Mouse (Mus musculus): ENCODE measurements around the gene Rora. TPM values are rescaled to one million over a fixed set of nuclear protein-coding genes. Genes with fewer than 3 reads are reported as not detected.
"Not testable (repeated sequence)": the region's sequence is repeated elsewhere in the genome, so short reads cannot be mapped to it uniquely, and the experiment has no call there.

The Rora gene
- polyA plus RNA-seq, 1 experiment from 2014 or later, result 23.1 TPM

DNA sequence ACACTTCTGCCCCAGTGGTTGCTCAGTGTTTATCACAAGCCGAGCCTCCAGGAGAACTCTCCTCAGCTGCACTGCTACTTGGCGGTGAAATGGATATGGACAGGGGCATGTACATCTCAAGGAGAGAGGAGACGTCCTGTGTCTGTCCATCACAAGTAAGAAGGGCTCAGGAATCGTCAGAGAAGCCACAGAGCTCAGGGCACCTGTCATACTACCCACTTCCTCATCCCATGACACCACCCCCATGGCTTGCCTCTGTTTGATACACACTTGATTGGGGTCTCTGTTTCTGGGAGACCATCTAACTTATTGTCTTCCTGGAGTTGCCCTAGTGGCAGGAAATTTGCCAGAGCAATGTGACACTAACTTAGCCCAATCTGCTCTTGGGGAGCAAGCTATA, 433.3 kb downstream of the Rora start:
- no peak overlapping the region for H3K4me2 ChIP-seq (ENCODE audit: low read depth, low read length)
- no peak for ATAC-seq
- H3K36me3 ChIP-seq (replicated peaks; ENCODE audit: insufficient read depth, low read length), result no peaks in the 10 kb centered on the region
- peaks cover 3% of the 10 kb centered on the region; the same call in 1 of the 2 replicates for H3K4me1 ChIP-seq (ENCODE audit: insufficient read depth)
- no peaks in the 10 kb centered on the region for H3K9me3 ChIP-seq (ENCODE audit: low read length)
- TF ChIP-seq EP300 (IDR thresholded peaks at IDR 0.05; ENCODE audit: low read depth), result no peak
- H3K4me3 ChIP-seq (ENCODE audit: low read depth, low read length), result no peak overlapping the region
- H3K9ac ChIP-seq (replicated peaks), result no peak overlapping the region
- H3K27me3 ChIP-seq (ENCODE audit: insufficient read depth, low read length), result no peaks in the 10 kb centered on the region
- no peak for DNase-seq
- H3K27ac ChIP-seq (ENCODE audit: low read depth), result no peak overlapping the region
- 67% methylated on average over 4 of the region's 4 CpGs for WGBS (ENCODE audit: insufficient replicate concordance)

GRCm38 (mm10) chr9:69087325-69087724, 433.7 kb downstream of the Rora start:
- Histone ChIP-seq H3K4me2 (ENCODE audit: low read depth, low read length) (no peak overlapping the region), H3K27ac (ENCODE audit: low read depth) (no peak overlapping the region)

GRCm38 (mm10) chr9:69090749-69091270, 437.2 kb downstream of the Rora start:
- Histone ChIP-seq H3K27ac (ENCODE audit: low read depth) (no peak overlapping the region), H3K4me2 (ENCODE audit: low read depth, low read length) (no peak overlapping the region), H3K9me3 (ENCODE audit: low read length) (no peaks in the 10 kb centered on the region), H3K4me1 (ENCODE audit: insufficient read depth) (peaks cover 6% of the 10 kb centered on the region; the same call in 1 of the 2 replicates), H3K9ac (replicated peaks) (no peak overlapping the region), H3K27me3 (ENCODE audit: insufficient read depth, low read length) (no peaks in the 10 kb centered on the region), H3K36me3 (replicated peaks; ENCODE audit: insufficient read depth, low read length) (no peaks in the 10 kb centered on the region), H3K4me3 (ENCODE audit: low read depth, low read length) (no peak overlapping the region)
- TF ChIP-seq EP300 (IDR thresholded peaks at IDR 0.05; ENCODE audit: low read depth) (no peak), CTCF (IDR thresholded peaks at IDR 0.05; ENCODE audit: low read depth) (no peak)
- no peak for DNase-seq
- no peak for ATAC-seq
- WGBS (ENCODE audit: insufficient replicate concordance), result 77% methylated on average over 5 of the region's 5 CpGs

More at GRCm38 (mm10) chr9:69087325-69087724, 433.7 kb downstream of the Rora start:
- Histone ChIP-seq H3K27me3 (ENCODE audit: insufficient read depth, low read length) (no peaks in the 10 kb centered on the region), H3K9ac (replicated peaks) (no peak overlapping the region), H3K4me3 (ENCODE audit: low read depth, low read length) (no peak overlapping the region), H3K36me3 (replicated peaks; ENCODE audit: insufficient read depth, low read length) (no peaks in the 10 kb centered on the region), H3K9me3 (ENCODE audit: low read length) (no peaks in the 10 kb centered on the region), H3K4me1 (ENCODE audit: insufficient read depth) (peaks cover 6% of the 10 kb centered on the region; the same call in 1 of the 2 replicates)
- no peak for DNase-seq
- peak; percentile 84 for ATAC-seq
- WGBS (ENCODE audit: insufficient replicate concordance), result 54% methylated on average over 1 of the region's 1 CpGs
- TF ChIP-seq CTCF (IDR thresholded peaks at IDR 0.05; ENCODE audit: low read depth), result no peak
- TF ChIP-seq EP300 (IDR thresholded peaks at IDR 0.05; ENCODE audit: low read depth), result peak; percentile 54; the same call in 1 of the 2 replicates

DNA sequence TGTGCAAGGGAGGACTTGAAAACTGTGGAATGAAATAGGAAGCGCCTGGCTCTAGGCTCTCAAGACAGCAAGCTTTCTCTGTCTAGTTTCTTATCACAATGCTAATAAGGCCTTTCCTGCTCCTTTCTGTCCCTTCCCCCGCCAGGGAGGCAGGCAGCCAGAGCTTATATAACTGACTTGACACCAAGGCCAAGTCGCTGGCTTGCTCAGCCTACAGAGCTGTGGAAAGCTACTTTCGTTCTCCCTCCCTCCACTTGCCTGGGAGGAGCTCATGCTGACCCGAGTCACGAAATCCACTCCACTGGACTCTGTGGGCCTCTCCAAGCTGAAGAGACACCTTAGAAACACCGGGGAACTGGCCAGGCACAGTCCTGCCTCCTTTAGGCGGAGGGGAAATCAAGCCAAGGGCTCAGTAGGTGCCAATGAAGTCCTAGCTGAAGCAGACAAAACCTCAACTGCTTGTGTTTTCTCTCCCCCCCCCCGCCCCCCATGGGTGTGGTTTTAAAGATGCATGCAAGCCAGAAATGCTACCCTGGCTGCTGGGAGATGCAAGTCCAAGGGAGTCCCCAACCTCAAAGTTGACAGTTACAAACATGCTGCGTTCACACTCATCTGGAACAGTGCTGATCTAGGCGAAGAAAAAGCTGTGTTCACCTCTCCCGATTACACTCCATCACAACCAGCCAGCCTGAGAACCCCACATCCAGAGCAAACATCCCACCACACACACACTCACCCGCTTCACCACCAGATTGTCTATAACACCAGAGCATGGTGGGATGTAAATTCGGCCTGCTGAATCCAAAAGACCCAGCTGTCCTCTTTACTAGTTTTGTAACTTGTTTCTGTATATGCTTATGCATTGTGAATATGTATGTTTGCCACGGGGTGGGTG, 438.8 kb downstream of the Rora start:
- no peak overlapping the region for H3K9ac ChIP-seq (replicated peaks)
- H3K9me3 ChIP-seq (ENCODE audit: low read length), result no peaks in the 10 kb centered on the region
- no peaks in the 10 kb centered on the region for H3K27me3 ChIP-seq (ENCODE audit: insufficient read depth, low read length)
- WGBS (ENCODE audit: insufficient replicate concordance), result 54% methylated on average over 15 of the region's 15 CpGs
- H3K27ac ChIP-seq (ENCODE audit: low read depth), result no peak overlapping the region; the same call in 1 of the 2 replicates
- no peaks in the 10 kb centered on the region for H3K36me3 ChIP-seq (replicated peaks; ENCODE audit: insufficient read depth, low read length)
- ATAC-seq (no peak), DNase-seq (peak; percentile 44)
- H3K4me3 ChIP-seq (ENCODE audit: low read depth, low read length), result no peak overlapping the region
- peaks cover 6% of the 10 kb centered on the region; the same call in 1 of the 2 replicates for H3K4me1 ChIP-seq (ENCODE audit: insufficient read depth)
- TF ChIP-seq EP300 (IDR thresholded peaks at IDR 0.05; ENCODE audit: low read depth) (no peak), CTCF (IDR thresholded peaks at IDR 0.05; ENCODE audit: low read depth) (no peak)
- H3K4me2 ChIP-seq (ENCODE audit: low read depth, low read length), result no peak overlapping the region

DNA sequence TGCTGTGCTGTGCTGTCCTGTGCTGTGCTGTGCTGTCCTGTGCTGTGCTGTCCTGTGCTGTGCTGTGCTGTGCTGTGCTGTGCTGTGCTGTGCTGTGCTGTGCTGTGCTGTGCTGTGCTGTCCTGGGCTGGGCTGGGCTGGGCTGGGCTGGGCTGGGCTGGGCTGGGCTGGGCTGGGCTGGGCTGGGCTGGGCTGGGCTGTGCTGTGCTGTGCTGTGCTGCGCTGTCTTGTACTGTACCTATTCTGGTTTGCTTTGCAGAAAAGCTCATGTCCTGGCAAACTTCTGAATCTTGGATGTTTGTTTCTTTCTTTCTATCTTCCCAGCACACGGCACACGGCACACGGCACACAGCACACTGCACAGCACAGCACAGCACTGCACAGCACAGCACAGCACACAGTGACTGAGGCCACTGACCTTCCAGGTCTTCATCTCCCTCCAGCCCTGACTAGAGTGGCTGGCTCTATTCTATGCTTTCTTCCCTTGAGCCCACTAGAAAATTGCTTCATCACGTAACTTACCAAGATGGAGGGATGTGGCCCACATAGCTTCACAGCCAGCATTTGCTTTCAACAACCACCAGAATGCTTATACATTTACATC, 446.7 kb downstream of the Rora start:
- 93% methylated on average over 5 of the region's 5 CpGs for WGBS (ENCODE audit: insufficient replicate concordance)
- H3K36me3 ChIP-seq (replicated peaks; ENCODE audit: insufficient read depth, low read length); H3K4me2 ChIP-seq (ENCODE audit: low read depth, low read length); DNase-seq; H3K27ac ChIP-seq (ENCODE audit: low read depth); H3K9ac ChIP-seq (replicated peaks); ATAC-seq; H3K27me3 ChIP-seq (ENCODE audit: insufficient read depth, low read length); H3K9me3 ChIP-seq (ENCODE audit: low read length); H3K4me1 ChIP-seq (ENCODE audit: insufficient read depth); H3K4me3 ChIP-seq (ENCODE audit: low read depth, low read length): not testable (repeated sequence)

DNA sequence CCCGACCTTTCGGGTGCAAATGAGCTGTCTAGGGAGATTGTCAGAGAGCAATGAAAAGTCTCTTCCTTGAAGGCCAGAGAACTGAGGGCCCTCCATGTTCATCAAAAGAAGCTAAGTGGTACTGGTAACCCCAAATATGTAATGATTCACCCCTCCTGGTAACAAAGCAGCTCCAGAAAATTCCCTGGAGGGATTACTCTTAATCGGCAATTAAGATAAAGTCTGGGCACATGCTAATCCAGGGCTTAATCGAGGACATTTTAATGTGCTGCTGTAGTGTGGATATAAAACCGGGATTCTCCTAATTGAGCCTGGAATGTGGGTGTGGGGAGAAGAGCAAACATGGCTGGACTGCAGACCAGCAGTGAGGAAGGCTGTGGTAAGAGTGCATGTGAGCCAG, 450.7 kb downstream of the Rora start:
- no peaks in the 10 kb centered on the region for H3K36me3 ChIP-seq (replicated peaks; ENCODE audit: insufficient read depth, low read length)
- H3K4me3 ChIP-seq (ENCODE audit: low read depth, low read length), result no peak overlapping the region
- H3K9me3 ChIP-seq (ENCODE audit: low read length), result no peaks in the 10 kb centered on the region
- no peak for ATAC-seq
- no peak for DNase-seq
- no peak overlapping the region for H3K9ac ChIP-seq (replicated peaks)
- H3K27ac ChIP-seq (ENCODE audit: low read depth), result no peak overlapping the region
- peaks cover 3% of the 10 kb centered on the region; the same call in 1 of the 2 replicates for H3K4me1 ChIP-seq (ENCODE audit: insufficient read depth)
- no peak overlapping the region for H3K4me2 ChIP-seq (ENCODE audit: low read depth, low read length)
- no peak for TF ChIP-seq CTCF (IDR thresholded peaks at IDR 0.05; ENCODE audit: low read depth)
- TF ChIP-seq EP300 (IDR thresholded peaks at IDR 0.05; ENCODE audit: low read depth), result no peak
- H3K27me3 ChIP-seq (ENCODE audit: insufficient read depth, low read length), result no peaks in the 10 kb centered on the region
- 72% methylated on average over 5 of the region's 5 CpGs for WGBS (ENCODE audit: insufficient replicate concordance)
